Mouse (Mus musculus) embryo, embryonic 11 days (tissue): ENCODE results near the gene Kcnk15.

Source experiments
- DNase-seq: peaks from one replicate; pipeline ENCODE4 v3.0.0-alpha.2; 2015

The Kcnk15 gene

GRCm38 (mm10) chr2:163853461-163853901 lies at the start of gene Kcnk15:
Kcnk15 (plus strand) TSS chr2:163853651.
- DNase-seq: peak; percentile 58

GRCm38 (mm10) chr2:163803838-163804237 lies 49.6 kb upstream of the Kcnk15 start:
- DNase-seq: no peak

GRCm38 (mm10) chr2:163809166-163809565 lies 44.3 kb upstream of the Kcnk15 start:
- no peak for DNase-seq

GRCm38 (mm10) chr2:163809704-163810103 lies 43.7 kb upstream of the Kcnk15 start:
- DNase-seq: no peak

GRCm38 (mm10) chr2:163813077-163813476 lies 40.4 kb upstream of the Kcnk15 start:
- no peak for DNase-seq

GRCm38 (mm10) chr2:163814739-163815465 lies 38.5 kb upstream of the Kcnk15 start:
- no peak for DNase-seq

- no peak for DNase-seq
Observed at GRCm38 (mm10) chr2:163820607-163821006, 32.8 kb upstream of the Kcnk15 start, which contains the start of gene Ccn5. Ccn5 (plus strand) TSS chr2:163820861.

GRCm38 (mm10) chr2:163823248-163823647 lies 30.2 kb upstream of the Kcnk15 start:
- peak; percentile 60 for DNase-seq

- DNase-seq: peak; percentile 81
Observed at GRCm38 (mm10) chr2:163823771-163824170, 29.7 kb upstream of the Kcnk15 start.

GRCm38 (mm10) chr2:163825861-163826260 lies 27.6 kb upstream of the Kcnk15 start:
- DNase-seq: no peak

GRCm38 (mm10) chr2:163826494-163826893 lies 27.0 kb upstream of the Kcnk15 start:
- no peak for DNase-seq

- no peak for DNase-seq
Observed at GRCm38 (mm10) chr2:163831163-163831562, 22.3 kb upstream of the Kcnk15 start.

GRCm38 (mm10) chr2:163838043-163838442 lies 15.4 kb upstream of the Kcnk15 start:
- DNase-seq: peak; percentile 84

- no peak for DNase-seq
Observed at GRCm38 (mm10) chr2:163839519-163839918, 13.9 kb upstream of the Kcnk15 start.

- no peak for DNase-seq
Observed at GRCm38 (mm10) chr2:163842043-163842442, 11.4 kb upstream of the Kcnk15 start.

GRCm38 (mm10) chr2:163857233-163857632 lies 3.8 kb downstream of the Kcnk15 start:
- DNase-seq: no peak

- DNase-seq: peak; percentile 63
Observed at GRCm38 (mm10) chr2:163858254-163858947, 5.0 kb downstream of the Kcnk15 start.

- no peak for DNase-seq
Observed at GRCm38 (mm10) chr2:163865311-163865710, 11.9 kb downstream of the Kcnk15 start.

- DNase-seq: peak; percentile 17
Observed at GRCm38 (mm10) chr2:163866061-163866460, 12.6 kb downstream of the Kcnk15 start.

GRCm38 (mm10) chr2:163869783-163870182 lies 16.3 kb downstream of the Kcnk15 start:
- no peak for DNase-seq

- no peak for DNase-seq
Observed at GRCm38 (mm10) chr2:163871266-163871665, 17.8 kb downstream of the Kcnk15 start.

GRCm38 (mm10) chr2:163871906-163872305 lies 18.5 kb downstream of the Kcnk15 start:
- no peak for DNase-seq

GRCm38 (mm10) chr2:163874877-163875276 lies 21.4 kb downstream of the Kcnk15 start:
- peak; percentile 13 for DNase-seq

GRCm38 (mm10) chr2:163875484-163875883 lies 22.0 kb downstream of the Kcnk15 start:
- DNase-seq: no peak
